Mouse (Mus musculus): ENCODE results near the gene Acly. TPM values are rescaled to one million over a fixed set of nuclear protein-coding genes. Genes with fewer than 3 reads are reported as not detected.

Gene Acly
- polyA plus RNA-seq, 1 experiment from 2014 or later = 93.7 TPM

- Histone ChIP-seq H3K4me2 (peak overlapping the region; percentile 80), H3K27ac (ENCODE audit: poor library complexity, severe bottlenecking) (peak overlapping the region; percentile 20; the same call in 1 of the 2 replicates), H3K4me1 (replicated peaks) (peaks cover 13% of the 10 kb centered on the region), H3K9ac (peak overlapping the region; percentile 93), H3K4me3 (peak overlapping the region; percentile 73), H3K36me3 (peaks cover 33% of the 10 kb centered on the region), H3K27me3 (replicated peaks) (no peaks in the 10 kb centered on the region), H3K9me3 (replicated peaks) (no peaks in the 10 kb centered on the region)
- peak; percentile 94 for ATAC-seq (ENCODE audit: insufficient number of reproducible peaks, low FRiP score)
- 2% methylated on average over 52 of the region's 52 CpGs for WGBS
Observed at GRCm38 (mm10) chr11:100440691-100441522, 86.9 kb downstream of the Acly start.

DNA sequence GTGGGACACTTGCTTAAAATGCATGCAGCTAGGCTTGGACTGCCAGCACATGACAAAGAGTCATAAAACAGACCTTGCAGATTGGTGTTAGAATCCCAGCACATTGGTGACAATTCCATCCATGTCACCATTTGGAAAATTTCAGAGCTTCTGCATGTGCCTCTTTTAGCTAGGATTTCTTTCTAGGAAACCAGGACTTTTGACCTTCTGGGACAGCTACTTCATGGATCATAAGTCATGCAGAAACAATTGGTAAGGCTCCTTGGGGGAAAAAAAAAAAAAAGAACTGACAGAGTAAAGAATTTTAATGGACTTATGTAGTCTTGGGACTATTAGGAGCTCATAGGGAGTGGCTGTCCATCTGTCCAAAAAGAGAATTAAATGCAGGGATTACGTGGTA, 89.9 kb downstream of the Acly start:
- Histone ChIP-seq H3K4me1 (replicated peaks) (peaks cover 13% of the 10 kb centered on the region), H3K27me3 (replicated peaks) (no peaks in the 10 kb centered on the region), H3K36me3 (peaks cover 60% of the 10 kb centered on the region), H3K4me2 (no peak overlapping the region), H3K9me3 (replicated peaks) (no peaks in the 10 kb centered on the region), H3K4me3 (no peak overlapping the region), H3K27ac (ENCODE audit: poor library complexity, severe bottlenecking) (no peak overlapping the region), H3K9ac (no peak overlapping the region)
- ATAC-seq (ENCODE audit: insufficient number of reproducible peaks, low FRiP score) = no peak
- 83% methylated on average over 1 of the region's 1 CpGs for WGBS

- ATAC-seq (ENCODE audit: insufficient number of reproducible peaks, low FRiP score) = no peak
- WGBS = 80% methylated on average over 9 of the region's 9 CpGs
- H3K36me3 ChIP-seq = peaks cover 67% of the 10 kb centered on the region
- no peak overlapping the region for H3K4me2 ChIP-seq
- H3K4me3 ChIP-seq = no peak overlapping the region
- no peaks in the 10 kb centered on the region for H3K27me3 ChIP-seq (replicated peaks)
- H3K27ac ChIP-seq (ENCODE audit: poor library complexity, severe bottlenecking) = no peak overlapping the region
- H3K4me1 ChIP-seq (replicated peaks) = peaks cover 27% of the 10 kb centered on the region
- no peaks in the 10 kb centered on the region for H3K9me3 ChIP-seq (replicated peaks)
- H3K9ac ChIP-seq = no peak overlapping the region
Observed at GRCm38 (mm10) chr11:100435678-100436246, 92.0 kb downstream of the Acly start.

GRCm38 (mm10) chr11:100432002-100432401, 95.8 kb downstream of the Acly start:
- Histone ChIP-seq H3K4me2 (no peak overlapping the region), H3K27me3 (replicated peaks) (no peaks in the 10 kb centered on the region), H3K9ac (no peak overlapping the region), H3K4me1 (replicated peaks) (peaks cover 46% of the 10 kb centered on the region), H3K36me3 (peaks cover 60% of the 10 kb centered on the region), H3K27ac (ENCODE audit: poor library complexity, severe bottlenecking) (0 out of 2 replicates have a peak overlapping the region, but pooled peaks have one; percentile 1), H3K9me3 (replicated peaks) (no peaks in the 10 kb centered on the region), H3K4me3 (no peak overlapping the region)
- 63% methylated on average over 5 of the region's 5 CpGs for WGBS
- ATAC-seq (ENCODE audit: insufficient number of reproducible peaks, low FRiP score) = no peak

DNA sequence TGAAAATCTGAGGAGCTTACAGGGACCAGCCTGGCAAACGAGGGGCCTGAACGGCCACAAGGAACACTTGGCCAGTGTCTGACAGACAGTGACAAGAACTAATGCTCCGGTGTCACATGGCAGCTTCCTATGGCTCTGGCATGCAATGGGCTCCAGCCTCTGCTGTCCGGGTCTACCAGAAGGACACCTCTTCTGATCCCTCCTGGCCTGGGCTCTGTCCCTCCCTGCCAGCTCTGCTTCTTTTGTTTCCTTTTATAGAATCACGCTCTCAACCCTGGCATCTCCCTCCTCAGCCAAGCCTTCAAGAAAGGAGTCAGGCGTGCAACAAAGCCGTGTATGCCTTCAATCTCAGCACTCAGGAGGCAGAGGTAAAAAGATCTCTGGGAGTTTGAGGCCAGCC, 97.7 kb downstream of the Acly start:
- peak overlapping the region; percentile 80 for H3K27ac ChIP-seq (ENCODE audit: poor library complexity, severe bottlenecking)
- no peak overlapping the region for H3K4me3 ChIP-seq
- WGBS = 55% methylated on average over 7 of the region's 7 CpGs

GRCm38 (mm10) chr11:100428612-100429199, 99.1 kb downstream of the Acly start:
- Histone ChIP-seq H3K9ac (no peak overlapping the region; the same call in 1 of the 2 replicates), H3K9me3 (replicated peaks) (no peaks in the 10 kb centered on the region), H3K4me1 (replicated peaks) (peaks cover 60% of the 10 kb centered on the region), H3K27ac (ENCODE audit: poor library complexity, severe bottlenecking) (peak overlapping the region; percentile 80), H3K36me3 (peaks cover 42% of the 10 kb centered on the region), H3K27me3 (replicated peaks) (no peaks in the 10 kb centered on the region), H3K4me3 (no peak overlapping the region), H3K4me2 (0 out of 2 replicates have a peak overlapping the region, but pooled peaks have one; percentile 2)
- ATAC-seq (ENCODE audit: insufficient number of reproducible peaks, low FRiP score) = no peak
- WGBS = 37% methylated on average over 9 of the region's 9 CpGs

More for the DNA sequence above, 97.7 kb downstream of the Acly start:
- Histone ChIP-seq H3K9me3 (replicated peaks) (no peaks in the 10 kb centered on the region), H3K4me2 (no peak overlapping the region), H3K9ac (peak overlapping the region; percentile 23; the same call in 1 of the 2 replicates), H3K27me3 (replicated peaks) (no peaks in the 10 kb centered on the region), H3K36me3 (peaks cover 41% of the 10 kb centered on the region), H3K4me1 (replicated peaks) (peaks cover 60% of the 10 kb centered on the region)
- ATAC-seq (ENCODE audit: insufficient number of reproducible peaks, low FRiP score) = no peak

- no peak for ATAC-seq (ENCODE audit: insufficient number of reproducible peaks, low FRiP score)
- H3K27me3 ChIP-seq (replicated peaks) = no peaks in the 10 kb centered on the region
- H3K36me3 ChIP-seq = peaks cover 50% of the 10 kb centered on the region
- no peaks in the 10 kb centered on the region for H3K9me3 ChIP-seq (replicated peaks)
- peaks cover 52% of the 10 kb centered on the region for H3K4me1 ChIP-seq (replicated peaks)
- no peak overlapping the region for H3K4me3 ChIP-seq
- WGBS = 78% methylated on average over 3 of the region's 3 CpGs
- H3K4me2 ChIP-seq = no peak overlapping the region
- H3K27ac ChIP-seq (ENCODE audit: poor library complexity, severe bottlenecking) = no peak overlapping the region
- no peak overlapping the region for H3K9ac ChIP-seq
Observed at GRCm38 (mm10) chr11:100426820-100427219, 101.0 kb downstream of the Acly start.

Small RNAs within 50 kb of the gene (microRNA-seq; reads per million reads assigned to microRNA genes)
- gene Gm27374 = not detected
- gene Mir7116 = not detected

Other genes with a start within 250 kb of the Acly start
- 1,467 and 1,522 TPM in 2 replicates for gene Eif1, start 208.1 kb downstream of the Acly start, polyA plus RNA-seq (2016; fragmentation: Nextera tagmentation; extraction: Ambion mirVana)
- gene Gast, start 193.6 kb downstream of the Acly start, polyA plus RNA-seq (2016; fragmentation: Nextera tagmentation; extraction: Ambion mirVana) = not detected in 2 replicates
- gene Hap1, start 171.9 kb downstream of the Acly start, polyA plus RNA-seq (2016; fragmentation: Nextera tagmentation; extraction: Ambion mirVana) = 11.1 and 12.3 TPM in 2 replicates
- 107 and 109 TPM in 2 replicates for gene Jup, start 130.2 kb downstream of the Acly start, polyA plus RNA-seq (2016; fragmentation: Nextera tagmentation; extraction: Ambion mirVana)
- gene P3h4, start 113.2 kb downstream of the Acly start, polyA plus RNA-seq (2016; fragmentation: Nextera tagmentation; extraction: Ambion mirVana) = 69.7 and 78.3 TPM in 2 replicates
- 114 and 124 TPM in 2 replicates for gene Fkbp10, start 112.3 kb downstream of the Acly start, polyA plus RNA-seq (2016; fragmentation: Nextera tagmentation; extraction: Ambion mirVana)
- gene Nt5c3b, start 86.2 kb downstream of the Acly start, polyA plus RNA-seq (2016; fragmentation: Nextera tagmentation; extraction: Ambion mirVana) = 101 and 104 TPM in 2 replicates
- gene Klhl10, start 86.1 kb downstream of the Acly start, polyA plus RNA-seq (2016; fragmentation: Nextera tagmentation; extraction: Ambion mirVana) = 0.65 and 0.76 TPM in 2 replicates
- gene Klhl11, start 55.3 kb downstream of the Acly start, polyA plus RNA-seq (2016; fragmentation: Nextera tagmentation; extraction: Ambion mirVana) = 9.5 and 9.8 TPM in 2 replicates
- gene Ttc25, start 17.6 kb upstream of the Acly start, polyA plus RNA-seq (2016; fragmentation: Nextera tagmentation; extraction: Ambion mirVana) = 0.30 and 0.77 TPM in 2 replicates
- gene Cnp, start 46.9 kb upstream of the Acly start, polyA plus RNA-seq (2016; fragmentation: Nextera tagmentation; extraction: Ambion mirVana) = 21.6 and 22.1 TPM in 2 replicates
- gene Nkiras2, start 91.2 kb upstream of the Acly start, polyA plus RNA-seq (2016; fragmentation: Nextera tagmentation; extraction: Ambion mirVana) = 59.7 and 60.7 TPM in 2 replicates
- gene Dnajc7, start 92.2 kb upstream of the Acly start, polyA plus RNA-seq (2016; fragmentation: Nextera tagmentation; extraction: Ambion mirVana) = 207 and 213 TPM in 2 replicates
- gene Zfp385c, start 164.5 kb upstream of the Acly start, polyA plus RNA-seq (2016; fragmentation: Nextera tagmentation; extraction: Ambion mirVana) = 0.41 TPM in 1 of 2 replicates, not detected in the other
- gene Dhx58, start 176.3 kb upstream of the Acly start, polyA plus RNA-seq (2016; fragmentation: Nextera tagmentation; extraction: Ambion mirVana) = 0.74 and 0.90 TPM in 2 replicates
- gene Kat2a, start 184.5 kb upstream of the Acly start, polyA plus RNA-seq (2016; fragmentation: Nextera tagmentation; extraction: Ambion mirVana) = 45.4 and 49.0 TPM in 2 replicates
- gene Hspb9, start 185.8 kb upstream of the Acly start, polyA plus RNA-seq (2016; fragmentation: Nextera tagmentation; extraction: Ambion mirVana) = 0.27 TPM in 1 of 2 replicates, not detected in the other
- gene Rab5c, start 210.2 kb upstream of the Acly start, polyA plus RNA-seq (2016; fragmentation: Nextera tagmentation; extraction: Ambion mirVana) = 10.5 and 11.4 TPM in 2 replicates
- gene Kcnh4, start 231.9 kb upstream of the Acly start, polyA plus RNA-seq (2016; fragmentation: Nextera tagmentation; extraction: Ambion mirVana) = not detected in 2 replicates
- gene Hcrt, start 234.9 kb upstream of the Acly start, polyA plus RNA-seq (2016; fragmentation: Nextera tagmentation; extraction: Ambion mirVana) = not detected in 2 replicates
- gene Ghdc, start 243.0 kb upstream of the Acly start, polyA plus RNA-seq (2016; fragmentation: Nextera tagmentation; extraction: Ambion mirVana) = 6.5 and 7.0 TPM in 2 replicates